Comparison of ENCODE assay signal across 10 mouse cellular contexts in genomic region chr5:115230830-115231551, GRCm38 (mm10). TPM values are rescaled to one million over a fixed set of nuclear protein-coding genes. Genes with fewer than 3 reads are reported as not detected.
A peak's percentile ranks its signal among the peaks of the same experiment; 100 is the strongest.
DNase-seq lines count a peak whose midpoint lies in the region; ATAC-seq and TF ChIP-seq lines count a peak whose summit lies in the region.
"Had no signal": no experiment of that assay in that cellular context is flagged by ENCODE, and none has a peak within 500 bp of the region (broad histone marks: within the 10 kb centered on the region; RNA-seq: fewer than 3 reads in every experiment).

No protein-coding gene starts in this region.

- peak overlapping the region; percentile 21; the same call in 1 of the 2 replicates for H3K4me2 ChIP-seq in embryonic facial prominence, embryonic 12.5 days (replicated peaks)
- no peak overlapping the region for H3K4me2 ChIP-seq in liver, embryonic 12.5 days
- H3K4me2 ChIP-seq in liver, embryonic 11.5 days, result no peak overlapping the region
- H3K4me2 ChIP-seq in heart, embryonic 15.5 days, result peak overlapping the region; percentile 21
- H3K4me2 ChIP-seq in intestine, postnatal 0 days (replicated peaks; ENCODE audit: low read depth), result no peak overlapping the region

- H3K36me3 ChIP-seq in embryonic facial prominence, embryonic 12.5 days, result no peaks in the 10 kb centered on the region
- no peaks in the 10 kb centered on the region for H3K36me3 ChIP-seq in embryonic facial prominence, embryonic 10.5 days (replicated peaks)
- H3K36me3 ChIP-seq in liver, embryonic 12.5 days, result no peaks in the 10 kb centered on the region
- H3K36me3 ChIP-seq in liver, embryonic 11.5 days (ENCODE audit: control insufficient read depth, insufficient read depth, low read length), result no peaks in the 10 kb centered on the region
- no peaks in the 10 kb centered on the region for H3K36me3 ChIP-seq in heart, embryonic 15.5 days
- no peaks in the 10 kb centered on the region for H3K36me3 ChIP-seq in intestine, postnatal 0 days (ENCODE audit: control insufficient read depth, insufficient read depth)

- H3K9me3 ChIP-seq in embryonic facial prominence, embryonic 12.5 days, result no peaks in the 10 kb centered on the region
- no peaks in the 10 kb centered on the region for H3K9me3 ChIP-seq in embryonic facial prominence, embryonic 10.5 days
- no peaks in the 10 kb centered on the region for H3K9me3 ChIP-seq in liver, embryonic 12.5 days (replicated peaks)
- no peaks in the 10 kb centered on the region for H3K9me3 ChIP-seq in liver, embryonic 11.5 days (ENCODE audit: control insufficient read depth, low read length)
- no peaks in the 10 kb centered on the region for H3K9me3 ChIP-seq in heart, embryonic 15.5 days (replicated peaks)
- no peaks in the 10 kb centered on the region for H3K9me3 ChIP-seq in intestine, postnatal 0 days (ENCODE audit: control insufficient read depth)

- no peak for TF ChIP-seq CTCF in intestine, postnatal 0 days (IDR thresholded peaks at IDR 0.05; ENCODE audit: low read depth)

- H3K4me3 ChIP-seq in embryonic facial prominence, embryonic 12.5 days, result no peak overlapping the region
- H3K4me3 ChIP-seq in embryonic facial prominence, embryonic 10.5 days, result no peak overlapping the region
- H3K4me3 ChIP-seq in liver, embryonic 12.5 days, result no peak overlapping the region
- no peak overlapping the region for H3K4me3 ChIP-seq in liver, embryonic 11.5 days (ENCODE audit: low read depth, low read length)
- no peak overlapping the region for H3K4me3 ChIP-seq in heart, embryonic 15.5 days
- H3K4me3 ChIP-seq in intestine, postnatal 0 days (ENCODE audit: low read depth, low read length), result no peak overlapping the region
- H3K4me3 ChIP-seq: erythroblast, embryonic 14.5 days had no signal

- no peak overlapping the region for H3K9ac ChIP-seq in embryonic facial prominence, embryonic 12.5 days
- no peak overlapping the region for H3K9ac ChIP-seq in liver, embryonic 12.5 days
- no peak overlapping the region for H3K9ac ChIP-seq in liver, embryonic 11.5 days (ENCODE audit: low read depth, low read length)
- H3K9ac ChIP-seq in heart, embryonic 15.5 days, result no peak overlapping the region
- no peak overlapping the region for H3K9ac ChIP-seq in intestine, postnatal 0 days (ENCODE audit: low read depth, low read length)

- no peaks in the 10 kb centered on the region for H3K4me1 ChIP-seq in embryonic facial prominence, embryonic 12.5 days
- H3K4me1 ChIP-seq in embryonic facial prominence, embryonic 10.5 days, result peaks cover 18% of the 10 kb centered on the region
- peaks cover 10% of the 10 kb centered on the region for H3K4me1 ChIP-seq in liver, embryonic 12.5 days
- peaks cover 4% of the 10 kb centered on the region; the same call in 1 of the 2 replicates for H3K4me1 ChIP-seq in liver, embryonic 11.5 days (replicated peaks; ENCODE audit: control insufficient read depth, insufficient read depth, low read length)
- peaks cover 20% of the 10 kb centered on the region for H3K4me1 ChIP-seq in heart, embryonic 15.5 days (replicated peaks)
- no peaks in the 10 kb centered on the region for H3K4me1 ChIP-seq in intestine, postnatal 0 days (replicated peaks; ENCODE audit: control insufficient read depth, insufficient read depth, low read length)

- DNase-seq in embryonic facial prominence, embryonic 10.5 days (ENCODE audit: low spot score), result no peak
- DNase-seq in liver, embryonic 11.5 days (ENCODE audit: low spot score), result no peak
- DNase-seq in right cerebral cortex, postnatal 25 days, result peak; percentile 51
- DNase-seq in layer of hippocampus, postnatal 36 days, result no peak

- no peak for ATAC-seq in embryonic facial prominence, embryonic 12.5 days (ENCODE audit: insufficient number of reproducible peaks, insufficient read depth, low FRiP score, low TSS enrichment)
- peak; percentile 25; the same call in 1 of the 2 replicates for ATAC-seq in liver, embryonic 12.5 days
- no peak for ATAC-seq in liver, embryonic 11.5 days (replicated peaks; ENCODE audit: low FRiP score)
- ATAC-seq in heart, embryonic 15.5 days (replicated peaks; ENCODE audit: insufficient number of reproducible peaks, insufficient read depth, low FRiP score, low read depth), result peak; percentile 54
- ATAC-seq in intestine, postnatal 0 days, result no peak

- H3K27me3 ChIP-seq in embryonic facial prominence, embryonic 12.5 days, result peaks cover 15% of the 10 kb centered on the region
- H3K27me3 ChIP-seq in embryonic facial prominence, embryonic 10.5 days (replicated peaks; ENCODE audit: low read depth, poor library complexity, severe bottlenecking), result peaks cover 45% of the 10 kb centered on the region
- H3K27me3 ChIP-seq in liver, embryonic 12.5 days (replicated peaks), result peaks cover 59% of the 10 kb centered on the region
- H3K27me3 ChIP-seq in liver, embryonic 11.5 days (replicated peaks; ENCODE audit: control insufficient read depth, insufficient read depth, low read length), result peaks cover 15% of the 10 kb centered on the region
- peaks cover 6% of the 10 kb centered on the region; the same call in 1 of the 2 replicates for H3K27me3 ChIP-seq in heart, embryonic 15.5 days
- H3K27me3 ChIP-seq in intestine, postnatal 0 days (replicated peaks; ENCODE audit: control insufficient read depth, insufficient read depth, low read length), result no peaks in the 10 kb centered on the region

- no peak overlapping the region for H3K27ac ChIP-seq in embryonic facial prominence, embryonic 12.5 days
- H3K27ac ChIP-seq in embryonic facial prominence, embryonic 10.5 days (replicated peaks), result no peak overlapping the region
- H3K27ac ChIP-seq in liver, embryonic 12.5 days, result no peak overlapping the region
- H3K27ac ChIP-seq in liver, embryonic 11.5 days (ENCODE audit: low read depth, low read length), result no peak overlapping the region
- peak overlapping the region; percentile 57 for H3K27ac ChIP-seq in heart, embryonic 15.5 days
- no peak overlapping the region for H3K27ac ChIP-seq in intestine, postnatal 0 days (ENCODE audit: low read depth, low read length)
- H3K27ac ChIP-seq: macrophage had no signal

- WGBS in embryonic facial prominence, embryonic 12.5 days, result 48% methylated on average over 15 of the region's 15 CpGs
- WGBS in embryonic facial prominence, embryonic 10.5 days, result 45% methylated on average over 15 of the region's 15 CpGs
- 56% methylated on average over 15 of the region's 15 CpGs for WGBS in liver, embryonic 12.5 days (ENCODE audit: insufficient replicate concordance)
- 57% methylated on average over 15 of the region's 15 CpGs for WGBS in liver, embryonic 11.5 days
- WGBS in heart, embryonic 15.5 days, result 35% methylated on average over 15 of the region's 15 CpGs
- 66% methylated on average over 15 of the region's 15 CpGs for WGBS in intestine, postnatal 0 days

RNA-seq across cellular contexts. Expression of gene Pop5, which starts 4.6 kb away (rescaled TPM):
- 82.1 and 93.4 TPM in 2 replicates for polyA plus RNA-seq in embryonic facial prominence, embryonic 12.5 days (2016; fragmentation: Nextera tagmentation; extraction: Ambion mirVana)
- polyA plus RNA-seq in embryonic facial prominence, embryonic 10.5 days (2016; fragmentation: Nextera tagmentation; extraction: Ambion mirVana), result 114 and 122 TPM in 2 replicates
- polyA plus RNA-seq in liver, embryonic 12.5 days (2016; fragmentation: Nextera tagmentation; extraction: Ambion mirVana), result 140 and 143 TPM in 2 replicates
- 171 and 181 TPM in 2 replicates for polyA plus RNA-seq in liver, embryonic 11.5 days (2014; fragmentation: Nextera tagmentation; extraction: Ambion mirVana)
- 56.2 and 60.3 TPM in 2 replicates for polyA plus RNA-seq in heart, embryonic 15.5 days (2015; fragmentation: Nextera tagmentation; extraction: Ambion mirVana)
- 75.7 and 77.1 TPM in 2 replicates for polyA plus RNA-seq in intestine, postnatal 0 days (2015; fragmentation: Nextera tagmentation; extraction: Ambion mirVana)
- 100 to 1,000 TPM; 117 to 122 TPM for total RNA-seq in layer of hippocampus, postnatal 36 days (2021)

RNA-seq across cellular contexts. Expression of gene Cabp1, which starts 36.8 kb away (rescaled TPM):
- polyA plus RNA-seq in embryonic facial prominence, embryonic 12.5 days (2016; fragmentation: Nextera tagmentation; extraction: Ambion mirVana), result 2.6 and 4.7 TPM in 2 replicates
- 1.3 and 1.4 TPM in 2 replicates for polyA plus RNA-seq in embryonic facial prominence, embryonic 10.5 days (2016; fragmentation: Nextera tagmentation; extraction: Ambion mirVana)
- polyA plus RNA-seq in liver, embryonic 12.5 days (2016; fragmentation: Nextera tagmentation; extraction: Ambion mirVana), result 0.20 and 0.36 TPM in 2 replicates
- 0.89 and 1.4 TPM in 2 replicates for polyA plus RNA-seq in liver, embryonic 11.5 days (2014; fragmentation: Nextera tagmentation; extraction: Ambion mirVana)
- polyA plus RNA-seq in heart, embryonic 15.5 days (2015; fragmentation: Nextera tagmentation; extraction: Ambion mirVana), result 0.96 and 1.2 TPM in 2 replicates
- polyA plus RNA-seq in intestine, postnatal 0 days (2015; fragmentation: Nextera tagmentation; extraction: Ambion mirVana), result 0.57 and 0.90 TPM in 2 replicates
- total RNA-seq in layer of hippocampus, postnatal 36 days (2021), result 100 to 1,000 TPM; 122 to 139 TPM
- polyA plus RNA-seq: erythroblast, embryonic 14.5 days; macrophage had no signal

RNA-seq across cellular contexts. Expression of gene Rnf10, which starts 41.7 kb away (rescaled TPM):
- 184 and 187 TPM in 2 replicates for polyA plus RNA-seq in embryonic facial prominence, embryonic 12.5 days (2016; fragmentation: Nextera tagmentation; extraction: Ambion mirVana)
- 129 and 138 TPM in 2 replicates for polyA plus RNA-seq in embryonic facial prominence, embryonic 10.5 days (2016; fragmentation: Nextera tagmentation; extraction: Ambion mirVana)
- 166 and 172 TPM in 2 replicates for polyA plus RNA-seq in liver, embryonic 12.5 days (2016; fragmentation: Nextera tagmentation; extraction: Ambion mirVana)
- polyA plus RNA-seq in liver, embryonic 11.5 days (2014; fragmentation: Nextera tagmentation; extraction: Ambion mirVana), result 72.2 and 76.8 TPM in 2 replicates
- polyA plus RNA-seq in heart, embryonic 15.5 days (2015; fragmentation: Nextera tagmentation; extraction: Ambion mirVana), result 131 and 156 TPM in 2 replicates
- polyA plus RNA-seq in intestine, postnatal 0 days (2015; fragmentation: Nextera tagmentation; extraction: Ambion mirVana), result 64.9 and 69.1 TPM in 2 replicates
- 100 to 1,000 TPM; 238 to 245 TPM for total RNA-seq in layer of hippocampus, postnatal 36 days (2021)

RNA-seq across cellular contexts. Expression of gene Coq5, which starts 48.5 kb away (rescaled TPM):
- polyA plus RNA-seq in embryonic facial prominence, embryonic 12.5 days (2016; fragmentation: Nextera tagmentation; extraction: Ambion mirVana), result 45.5 and 46.2 TPM in 2 replicates
- polyA plus RNA-seq in embryonic facial prominence, embryonic 10.5 days (2016; fragmentation: Nextera tagmentation; extraction: Ambion mirVana), result 52.2 and 55.9 TPM in 2 replicates
- 43.3 and 46.2 TPM in 2 replicates for polyA plus RNA-seq in liver, embryonic 12.5 days (2016; fragmentation: Nextera tagmentation; extraction: Ambion mirVana)
- polyA plus RNA-seq in liver, embryonic 11.5 days (2014; fragmentation: Nextera tagmentation; extraction: Ambion mirVana), result 62.7 and 67.9 TPM in 2 replicates
- 72.3 and 83.3 TPM in 2 replicates for polyA plus RNA-seq in heart, embryonic 15.5 days (2015; fragmentation: Nextera tagmentation; extraction: Ambion mirVana)
- 31.3 and 32.4 TPM in 2 replicates for polyA plus RNA-seq in intestine, postnatal 0 days (2015; fragmentation: Nextera tagmentation; extraction: Ambion mirVana)
- 10 to 100 TPM; 38.0 to 40.0 TPM for total RNA-seq in layer of hippocampus, postnatal 36 days (2021)

Comparison
In these comparisons a context has a peak if more than half of its experiments do, and no peak if none do; other contexts are left out.
1. ATAC-seq: peak in liver, embryonic 12.5 days (single experiment) and heart, embryonic 15.5 days (single experiment); none in embryonic facial prominence, embryonic 12.5 days (single experiment), liver, embryonic 11.5 days (single experiment) and intestine, postnatal 0 days (single experiment).
2. H3K4me2 ChIP-seq: peak in embryonic facial prominence, embryonic 12.5 days (single experiment) and heart, embryonic 15.5 days (single experiment); none in liver, embryonic 12.5 days (single experiment), liver, embryonic 11.5 days (single experiment) and intestine, postnatal 0 days (single experiment).